Mouse (Mus musculus): ENCODE data around the gene Megf11. TPM values are rescaled to one million over a fixed set of nuclear protein-coding genes. Genes with fewer than 3 reads are reported as not detected.

Megf11 gene
- polyA plus RNA-seq, 2 experiments: 0.80 to 1.0 TPM

DNA sequence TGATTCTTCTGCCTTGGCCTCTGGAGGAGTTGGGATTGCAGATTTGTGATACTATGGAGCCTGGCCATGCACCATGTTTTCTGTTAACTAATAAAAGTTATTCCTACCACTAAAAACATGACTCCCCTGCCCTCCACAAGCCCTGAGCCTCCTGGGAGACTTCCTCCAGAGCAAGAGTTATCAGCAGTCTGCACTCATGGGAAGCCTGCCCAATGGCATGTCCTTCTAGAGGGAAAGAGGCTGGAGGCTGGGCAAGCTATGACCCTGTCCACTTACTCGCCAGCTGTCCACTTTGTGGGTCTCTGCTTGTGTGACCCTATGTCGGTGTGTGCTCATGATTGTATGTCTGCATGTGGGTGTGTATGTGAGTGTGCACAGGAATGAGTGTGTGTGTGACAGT is 21.4 kb downstream of the Megf11 start:
- Histone ChIP-seq H3K4me3 (replicated peaks; ENCODE audit: low read length) (no peak overlapping the region), H3K9me3 (ENCODE audit: control insufficient read depth, low read length) (no peaks in the 10 kb centered on the region), H3K27me3 (ENCODE audit: control insufficient read depth, insufficient read depth, low read length) (no peaks in the 10 kb centered on the region), H3K27ac (replicated peaks; ENCODE audit: low read depth, low read length) (no peak overlapping the region), H3K4me2 (replicated peaks; ENCODE audit: low read depth, low read length, severe bottlenecking) (no peak overlapping the region), H3K36me3 (ENCODE audit: control insufficient read depth, insufficient read depth, low read length) (no peaks in the 10 kb centered on the region), H3K9ac (ENCODE audit: low read depth, low read length, severe bottlenecking) (no peak overlapping the region), H3K4me1 (ENCODE audit: control insufficient read depth, insufficient read depth, low read length) (no peaks in the 10 kb centered on the region)
- 64% methylated on average over 2 of the region's 2 CpGs for WGBS
- no peak for ATAC-seq (ENCODE audit: low FRiP score, low read depth)
- no peak for DNase-seq (ENCODE audit: low spot score)
- TF ChIP-seq POLR2A (IDR thresholded peaks at IDR 0.05; ENCODE audit: borderline replicate concordance, extremely low read depth, insufficient read depth, insufficient read length): no peak

DNA sequence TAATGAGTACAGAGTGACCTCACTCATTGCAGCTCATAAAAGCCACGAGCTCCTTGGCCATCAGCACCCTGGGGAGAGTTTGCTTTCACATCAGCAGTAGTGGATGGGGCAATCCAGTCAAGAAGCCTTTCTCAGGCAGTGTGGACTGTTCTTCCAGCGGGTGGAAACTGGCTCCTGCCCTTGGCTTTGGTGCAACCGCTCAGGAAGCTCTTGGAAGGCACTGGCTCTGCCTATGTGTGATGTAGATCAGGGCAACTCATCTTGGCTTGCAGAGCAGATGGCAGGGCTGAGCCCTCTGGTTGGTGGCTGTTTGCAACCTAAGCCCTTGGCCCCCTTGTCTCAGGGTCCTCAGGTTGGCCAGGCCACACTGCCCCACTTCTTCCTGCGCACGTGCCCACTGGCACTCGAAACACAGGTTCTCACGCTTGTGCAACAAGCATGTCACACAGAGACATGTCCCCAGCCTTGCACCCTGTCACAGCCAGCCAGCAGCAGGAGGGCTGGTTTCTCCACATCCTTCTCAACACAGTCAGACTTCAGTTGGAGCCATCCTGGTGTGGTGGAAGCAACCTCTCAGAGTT is 22.1 kb downstream of the Megf11 start:
- no peak for TF ChIP-seq POLR2A (IDR thresholded peaks at IDR 0.05; ENCODE audit: borderline replicate concordance, extremely low read depth, insufficient read depth, insufficient read length)
- no peak overlapping the region for H3K9ac ChIP-seq (ENCODE audit: low read depth, low read length, severe bottlenecking)
- 67% methylated on average over 7 of the region's 7 CpGs for WGBS
- no peaks in the 10 kb centered on the region for H3K36me3 ChIP-seq (ENCODE audit: control insufficient read depth, insufficient read depth, low read length)
- no peak overlapping the region for H3K27ac ChIP-seq (replicated peaks; ENCODE audit: low read depth, low read length)
- H3K4me2 ChIP-seq (replicated peaks; ENCODE audit: low read depth, low read length, severe bottlenecking): no peak overlapping the region
- H3K9me3 ChIP-seq (ENCODE audit: control insufficient read depth, low read length): no peaks in the 10 kb centered on the region
- DNase-seq (ENCODE audit: low spot score): no peak
- H3K4me3 ChIP-seq (replicated peaks; ENCODE audit: low read length): no peak overlapping the region
- H3K27me3 ChIP-seq (ENCODE audit: control insufficient read depth, insufficient read depth, low read length): no peaks in the 10 kb centered on the region
- H3K4me1 ChIP-seq (ENCODE audit: control insufficient read depth, insufficient read depth, low read length): no peaks in the 10 kb centered on the region
- no peak for ATAC-seq (ENCODE audit: low FRiP score, low read depth)

DNA sequence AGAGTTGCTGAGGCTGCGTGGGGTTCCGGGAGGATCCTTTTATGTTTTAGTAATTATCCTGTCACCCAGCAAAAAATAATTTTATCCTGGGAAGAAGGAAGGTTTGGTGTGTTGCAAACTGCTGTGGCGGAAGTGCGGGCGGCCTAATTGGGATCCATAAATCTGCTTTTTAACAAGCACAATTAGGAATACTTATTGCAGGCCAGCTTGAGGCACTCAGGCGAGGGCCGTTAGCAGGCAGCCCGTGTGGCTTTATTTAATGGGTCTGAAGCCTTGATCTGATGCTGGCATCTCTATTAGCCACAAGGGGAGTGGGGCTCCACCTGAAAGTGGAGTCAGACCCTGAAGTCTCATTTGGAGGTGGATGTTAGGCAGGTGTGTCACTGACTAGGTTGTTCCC is 23.4 kb downstream of the Megf11 start:
- Histone ChIP-seq H3K4me2 (replicated peaks; ENCODE audit: low read depth, low read length, severe bottlenecking) (no peak overlapping the region), H3K4me3 (replicated peaks; ENCODE audit: low read length) (no peak overlapping the region), H3K27me3 (ENCODE audit: control insufficient read depth, insufficient read depth, low read length) (no peaks in the 10 kb centered on the region), H3K9me3 (ENCODE audit: control insufficient read depth, low read length) (no peaks in the 10 kb centered on the region), H3K9ac (ENCODE audit: low read depth, low read length, severe bottlenecking) (no peak overlapping the region), H3K36me3 (ENCODE audit: control insufficient read depth, insufficient read depth, low read length) (no peaks in the 10 kb centered on the region), H3K27ac (replicated peaks; ENCODE audit: low read depth, low read length) (no peak overlapping the region), H3K4me1 (ENCODE audit: control insufficient read depth, insufficient read depth, low read length) (no peaks in the 10 kb centered on the region)
- DNase-seq (ENCODE audit: low spot score): no peak
- WGBS: 15% methylated on average over 8 of the region's 8 CpGs
- no peak for TF ChIP-seq POLR2A (IDR thresholded peaks at IDR 0.05; ENCODE audit: borderline replicate concordance, extremely low read depth, insufficient read depth, insufficient read length)
- no peak for ATAC-seq (ENCODE audit: low FRiP score, low read depth)

DNA sequence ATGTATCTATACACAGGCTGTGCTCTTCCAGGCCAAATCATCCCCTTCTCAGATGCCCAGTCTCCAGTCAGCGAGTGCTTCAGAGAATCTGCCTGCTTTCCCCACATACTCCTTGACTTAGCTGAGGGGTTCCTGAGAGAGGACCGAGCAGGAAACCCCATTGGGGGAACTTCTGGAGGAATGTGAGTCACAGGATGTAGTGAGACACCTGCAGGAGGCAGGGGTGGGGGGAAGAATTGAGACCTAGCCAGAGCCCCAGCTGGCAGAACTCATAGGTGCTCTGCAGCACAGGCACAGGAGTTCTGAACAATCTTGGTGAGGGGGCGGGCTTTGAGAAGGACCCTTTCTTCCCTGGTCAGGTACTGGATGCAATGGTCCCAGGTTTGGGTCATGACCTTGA is 35.0 kb downstream of the Megf11 start:
- 83% methylated on average over 3 of the region's 3 CpGs for WGBS
- TF ChIP-seq POLR2A (IDR thresholded peaks at IDR 0.05; ENCODE audit: borderline replicate concordance, extremely low read depth, insufficient read depth, insufficient read length): no peak
- no peak overlapping the region for H3K27ac ChIP-seq (replicated peaks; ENCODE audit: low read depth, low read length)
- H3K4me1 ChIP-seq (ENCODE audit: control insufficient read depth, insufficient read depth, low read length): no peaks in the 10 kb centered on the region
- no peak overlapping the region for H3K9ac ChIP-seq (ENCODE audit: low read depth, low read length, severe bottlenecking)
- no peaks in the 10 kb centered on the region for H3K36me3 ChIP-seq (ENCODE audit: control insufficient read depth, insufficient read depth, low read length)
- DNase-seq (ENCODE audit: low spot score): no peak
- ATAC-seq (ENCODE audit: low FRiP score, low read depth): no peak
- no peak overlapping the region for H3K4me3 ChIP-seq (replicated peaks; ENCODE audit: low read length)
- H3K9me3 ChIP-seq (ENCODE audit: control insufficient read depth, low read length): no peaks in the 10 kb centered on the region
- H3K4me2 ChIP-seq (replicated peaks; ENCODE audit: low read depth, low read length, severe bottlenecking): no peak overlapping the region
- no peaks in the 10 kb centered on the region for H3K27me3 ChIP-seq (ENCODE audit: control insufficient read depth, insufficient read depth, low read length)

DNA sequence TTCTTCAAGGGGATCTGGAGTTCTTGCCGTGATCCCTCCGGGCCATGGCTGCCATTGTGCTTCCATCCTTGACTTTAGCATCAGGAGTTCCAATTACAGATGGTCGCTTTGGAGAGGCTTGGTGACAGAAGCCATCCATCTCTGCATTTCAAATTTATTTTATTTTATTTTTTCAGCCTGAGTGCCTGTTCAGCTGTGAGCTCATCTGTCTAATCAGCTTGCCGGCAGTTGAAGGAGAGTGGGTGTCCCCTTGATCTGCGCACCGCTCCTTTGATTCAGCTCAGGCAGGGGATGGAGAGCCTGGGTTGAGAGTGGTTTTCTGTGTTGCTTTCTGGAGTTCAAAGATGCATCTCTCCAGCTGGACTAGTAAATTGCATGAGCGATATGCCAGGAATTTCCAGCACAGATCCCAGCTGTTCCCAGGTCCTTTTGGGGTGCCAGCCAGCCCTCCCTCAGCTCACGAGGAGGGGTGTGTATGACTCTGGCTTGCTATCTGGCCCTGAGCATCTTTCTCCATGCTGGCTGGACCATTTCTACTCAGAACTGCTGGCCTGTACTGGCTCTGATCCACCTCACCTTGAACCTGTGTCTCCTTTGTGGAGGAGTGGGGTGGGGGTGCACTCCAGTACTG is 36.7 kb downstream of the Megf11 start:
- H3K9me3 ChIP-seq (ENCODE audit: control insufficient read depth, low read length): no peaks in the 10 kb centered on the region
- H3K4me2 ChIP-seq (replicated peaks; ENCODE audit: low read depth, low read length, severe bottlenecking): no peak overlapping the region
- H3K4me1 ChIP-seq (ENCODE audit: control insufficient read depth, insufficient read depth, low read length): no peaks in the 10 kb centered on the region
- DNase-seq (ENCODE audit: low spot score): no peak
- no peaks in the 10 kb centered on the region for H3K27me3 ChIP-seq (ENCODE audit: control insufficient read depth, insufficient read depth, low read length)
- 76% methylated on average over 8 of the region's 8 CpGs for WGBS
- no peak overlapping the region for H3K9ac ChIP-seq (ENCODE audit: low read depth, low read length, severe bottlenecking)
- no peak overlapping the region for H3K4me3 ChIP-seq (replicated peaks; ENCODE audit: low read length)
- no peak for ATAC-seq (ENCODE audit: low FRiP score, low read depth)
- H3K27ac ChIP-seq (replicated peaks; ENCODE audit: low read depth, low read length): no peak overlapping the region
- H3K36me3 ChIP-seq (ENCODE audit: control insufficient read depth, insufficient read depth, low read length): no peaks in the 10 kb centered on the region
- no peak for TF ChIP-seq POLR2A (IDR thresholded peaks at IDR 0.05; ENCODE audit: borderline replicate concordance, extremely low read depth, insufficient read depth, insufficient read length)
